Mouse (Mus musculus) layer of hippocampus, adult 9-11 months (tissue): ENCODE results near the gene Nfatc3.

Source experiments
- DNase-seq: peaks from one replicate; pipeline ENCODE4 v3.0.0; 2022

Nfatc3 gene

DNA sequence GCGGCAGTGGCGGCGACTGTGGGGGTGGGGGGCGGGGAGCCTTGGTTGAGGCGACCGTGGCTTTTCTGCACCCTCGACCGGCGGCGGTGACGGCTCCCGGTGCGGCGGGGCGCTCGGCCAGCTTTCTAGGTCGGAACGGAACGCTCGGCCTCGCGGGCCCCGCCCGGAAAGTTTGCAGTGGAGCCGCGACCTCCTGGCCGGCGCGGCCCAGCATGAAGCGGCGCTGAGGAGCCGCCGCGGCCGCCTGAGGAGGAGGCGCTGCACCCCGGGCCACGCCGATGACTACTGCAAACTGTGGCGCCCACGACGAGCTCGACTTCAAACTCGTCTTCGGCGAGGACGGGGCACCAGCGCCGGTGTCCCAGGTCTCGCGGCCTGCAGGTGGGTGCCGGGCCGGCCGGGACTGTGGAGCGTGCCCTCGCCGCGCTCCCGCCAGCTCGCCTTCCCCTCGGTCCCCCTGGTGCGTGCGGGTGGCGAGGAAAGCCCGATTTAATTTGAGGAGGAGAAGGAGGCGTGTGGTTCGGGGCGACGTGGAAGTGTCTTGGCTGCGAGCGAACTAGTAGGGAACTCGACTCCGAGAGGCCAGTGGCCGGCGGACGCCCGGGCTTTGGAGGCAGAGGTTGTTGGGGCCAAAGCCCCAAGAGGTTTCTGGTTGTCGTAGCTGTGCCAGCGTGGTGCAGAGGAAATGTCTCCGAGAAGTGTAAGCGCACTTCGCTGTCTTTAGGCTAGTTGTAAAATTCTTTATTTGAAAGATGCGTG is 1.2 kb downstream of the Nfatc3 start:
- no peak for DNase-seq

DNA sequence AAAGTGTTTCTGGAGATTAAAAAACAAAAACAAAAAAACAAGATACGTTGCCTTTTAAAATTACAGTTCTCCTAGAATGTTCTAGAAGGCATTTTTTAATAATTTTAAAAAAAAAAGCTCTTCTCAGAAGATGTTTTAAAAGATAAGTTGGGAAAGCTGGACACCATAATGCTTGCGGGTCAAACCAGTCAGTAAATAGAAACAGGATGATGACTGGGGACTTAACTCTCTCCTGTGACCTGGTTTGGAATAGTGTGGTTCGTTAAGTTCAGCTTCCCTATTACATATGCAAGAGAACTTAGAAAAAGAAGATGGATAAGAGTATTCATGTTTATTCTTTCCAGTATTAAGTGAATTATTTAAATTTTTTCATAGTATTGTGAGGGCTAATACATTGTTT is 1.9 kb downstream of the Nfatc3 start:
- no peak for DNase-seq

DNA sequence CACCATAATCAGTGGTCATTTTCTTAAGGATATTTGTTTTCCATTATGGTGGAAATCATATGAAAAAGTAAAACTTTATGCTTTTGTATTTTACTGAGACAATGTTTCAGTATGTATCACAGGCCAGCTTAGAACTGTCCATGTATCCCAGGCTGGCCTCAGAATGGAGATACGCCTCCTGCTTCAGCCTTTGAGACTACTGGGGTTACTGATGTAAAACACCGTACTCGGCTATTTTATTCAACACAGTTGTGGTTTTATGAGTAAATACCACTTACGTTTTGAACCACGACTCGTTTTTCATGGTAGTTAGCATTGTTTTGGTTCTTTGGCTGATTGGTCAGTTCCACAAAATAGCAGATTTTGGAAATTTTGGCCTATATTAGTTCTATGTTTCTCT is 3.0 kb downstream of the Nfatc3 start:
- no peak for DNase-seq

DNA sequence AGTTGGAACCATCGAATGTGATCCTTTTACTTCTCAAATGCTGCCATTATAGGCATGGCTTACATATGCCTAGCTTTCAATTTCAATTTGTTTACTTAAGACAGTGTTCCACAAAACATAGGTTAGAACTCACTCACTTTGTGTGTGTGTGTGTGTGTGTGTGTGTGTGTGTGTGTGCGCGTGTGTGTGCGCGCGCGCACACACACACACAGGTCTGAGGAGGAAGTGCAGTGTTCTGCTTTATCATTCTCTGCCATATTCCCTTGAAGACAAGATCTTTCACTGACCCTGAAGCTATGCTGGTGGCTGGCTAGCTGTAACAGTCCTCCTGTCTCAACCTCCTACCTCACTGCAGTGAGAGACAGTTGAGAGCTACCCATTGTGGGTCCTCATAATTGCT is 4.4 kb downstream of the Nfatc3 start:
- DNase-seq: no peak

DNA sequence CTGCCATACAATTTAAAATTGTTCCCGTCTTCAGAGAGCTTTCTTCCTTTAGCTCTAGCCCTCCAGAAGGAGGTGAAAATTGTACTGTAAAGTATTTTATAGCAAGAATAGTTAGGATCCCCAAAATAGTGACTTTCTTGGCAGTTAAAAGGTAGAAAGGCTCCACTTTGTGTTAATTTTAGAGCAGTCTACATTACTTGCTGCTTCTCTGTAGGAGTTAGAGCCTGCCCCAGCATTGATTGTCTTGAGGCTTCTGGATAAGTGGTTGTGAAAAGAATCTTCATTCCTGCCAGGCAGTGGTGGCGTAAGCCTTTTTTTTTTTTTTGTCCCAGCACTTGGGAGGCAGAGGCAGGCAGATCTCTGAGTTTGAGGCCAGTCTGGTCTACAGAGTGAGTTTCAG is 8.1 kb downstream of the Nfatc3 start:
- DNase-seq: no peak

DNA sequence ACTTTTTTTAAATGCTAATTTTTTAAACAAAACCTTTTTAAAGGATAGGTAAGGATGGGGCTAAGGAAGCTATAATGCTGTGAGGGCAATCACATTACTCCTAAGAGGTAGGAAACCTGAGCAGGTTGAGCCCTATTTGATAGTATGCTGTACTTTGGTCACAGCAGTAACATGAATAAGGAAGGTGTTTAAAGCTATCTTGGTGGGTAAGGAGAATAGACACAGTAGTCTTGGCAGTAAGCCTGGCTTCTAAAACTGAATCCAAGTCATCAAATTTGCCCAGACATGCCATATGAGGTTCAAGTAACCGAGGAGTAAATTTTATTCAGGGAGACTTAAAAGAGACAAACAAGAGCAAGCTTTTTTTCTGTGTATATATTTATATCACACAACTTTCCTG is 10.9 kb downstream of the Nfatc3 start:
- no peak for DNase-seq

DNA sequence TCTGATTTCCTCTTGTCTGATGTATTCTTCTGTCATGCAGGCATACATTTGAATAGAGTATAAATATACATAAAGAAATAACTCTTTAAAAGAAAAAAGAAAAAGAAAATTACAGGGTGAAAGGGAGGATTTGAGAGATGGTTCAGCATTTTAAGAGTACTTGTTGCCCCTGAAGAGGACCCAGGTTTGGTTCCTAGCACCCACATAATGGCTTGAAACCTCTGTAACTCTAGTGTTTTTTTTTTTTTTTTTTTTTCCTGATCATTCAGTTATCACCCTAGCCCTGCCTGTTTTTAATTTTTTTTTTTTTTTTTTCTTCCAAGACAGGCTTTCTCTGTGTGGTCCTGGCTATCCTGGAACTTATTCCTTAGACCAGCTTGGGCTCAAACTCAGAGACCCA is 13.5 kb downstream of the Nfatc3 start:
- no peak for DNase-seq

DNA sequence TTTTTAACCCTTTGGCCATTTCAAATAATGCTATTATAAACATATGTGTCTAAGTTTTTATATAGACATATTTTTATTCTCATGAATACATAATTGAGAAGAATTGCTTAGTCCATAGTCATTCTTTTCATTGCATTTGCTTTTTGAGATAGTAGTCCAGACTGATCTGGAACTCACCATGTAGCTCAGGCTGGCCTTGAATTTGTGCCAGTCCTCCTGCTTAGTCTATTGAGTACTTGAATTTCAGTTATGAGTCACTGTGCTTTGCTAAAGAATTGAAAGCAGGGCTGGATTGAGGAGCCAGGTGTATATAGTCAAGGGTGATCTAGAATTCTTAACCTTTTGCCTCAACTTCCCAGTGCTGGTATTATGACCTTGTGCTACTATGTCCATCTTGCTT is 15.6 kb downstream of the Nfatc3 start:
- DNase-seq: no peak

DNA sequence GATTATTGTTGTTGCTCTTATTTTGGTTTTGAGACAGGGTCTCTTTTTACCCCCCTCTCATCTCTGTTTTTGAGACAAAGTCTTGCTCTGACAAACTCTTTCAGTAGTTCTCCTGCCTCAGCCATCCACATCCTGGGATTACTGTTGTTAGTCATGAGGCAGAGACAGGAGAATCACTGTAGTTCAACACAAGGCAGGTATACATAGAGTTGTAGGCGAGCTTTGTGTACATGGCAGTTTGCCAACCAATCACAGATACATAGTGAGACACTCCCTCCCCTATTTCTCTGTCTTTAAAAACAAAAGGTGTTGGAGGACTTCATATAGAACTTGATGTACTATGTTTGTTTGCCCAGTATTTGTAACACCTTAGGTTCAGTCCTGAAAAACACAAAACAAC is 16.0 kb downstream of the Nfatc3 start:
- DNase-seq: no peak

DNA sequence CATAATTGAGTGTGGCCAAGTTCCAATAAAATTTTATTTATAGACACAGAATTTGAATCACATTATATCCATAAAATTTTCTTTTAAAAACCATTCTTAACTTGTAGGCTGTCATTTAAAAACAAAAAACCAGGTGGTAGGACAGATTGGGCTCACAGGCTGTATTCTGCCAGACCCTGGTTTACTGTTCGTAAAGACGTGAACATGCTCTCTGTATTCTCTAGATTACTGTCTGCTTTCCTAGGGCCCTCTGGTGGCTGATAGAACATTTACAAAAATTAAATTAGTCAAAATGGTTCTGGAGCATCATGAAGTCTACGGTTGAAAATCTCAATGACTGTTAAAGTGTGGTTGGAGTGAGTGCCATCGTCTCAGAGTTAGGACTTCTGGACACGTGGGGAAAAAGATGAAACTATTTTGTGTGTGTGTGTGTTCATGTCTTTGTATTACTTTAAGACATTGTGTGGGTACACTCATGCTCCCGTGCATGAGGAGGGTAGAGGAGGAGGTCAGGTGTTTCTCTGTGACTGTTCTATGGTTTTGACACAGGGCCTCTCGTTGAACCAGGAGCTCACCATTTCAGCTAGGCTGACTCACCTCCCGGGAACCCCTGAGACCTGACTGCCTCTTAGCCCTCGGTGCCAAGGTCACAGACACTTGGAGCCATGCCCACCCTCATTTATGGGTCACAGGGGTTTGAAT is 16.7 kb downstream of the Nfatc3 start:
- peak; percentile 82 for DNase-seq

DNA sequence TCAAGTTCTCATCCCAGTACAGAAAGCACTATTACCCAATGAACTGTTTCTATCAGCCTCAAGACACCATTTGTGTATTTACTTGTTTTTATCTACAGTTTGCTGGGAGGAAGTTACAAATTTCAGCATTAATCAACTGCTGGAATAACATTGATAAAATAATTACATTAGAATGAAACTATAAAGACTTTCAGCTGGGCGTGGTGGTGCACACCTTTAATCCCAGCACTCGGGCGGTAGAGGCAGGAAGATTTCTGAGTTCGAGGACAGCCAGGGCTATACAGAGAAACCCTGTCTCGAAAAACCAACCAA is 17.2 kb downstream of the Nfatc3 start:
- DNase-seq: no peak

DNA sequence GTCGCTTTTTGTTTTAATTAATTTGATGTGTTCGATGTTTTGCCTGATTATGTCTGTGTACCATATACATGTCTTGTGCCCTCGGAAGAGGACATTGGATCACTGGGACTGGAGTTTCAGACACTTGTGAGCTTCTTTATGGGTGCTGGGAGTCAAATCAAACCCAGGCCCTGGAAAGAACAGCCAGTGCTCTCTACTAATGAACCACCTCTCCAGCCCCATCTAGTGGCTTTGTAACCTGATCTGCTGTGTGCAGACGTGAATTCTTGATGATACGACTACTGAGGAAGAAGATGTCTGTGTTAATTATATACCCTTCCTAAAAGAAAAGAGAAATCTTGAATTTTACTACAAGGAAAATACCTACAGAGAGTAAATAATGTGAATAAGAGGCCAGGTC is 18.0 kb downstream of the Nfatc3 start:
- no peak for DNase-seq

DNA sequence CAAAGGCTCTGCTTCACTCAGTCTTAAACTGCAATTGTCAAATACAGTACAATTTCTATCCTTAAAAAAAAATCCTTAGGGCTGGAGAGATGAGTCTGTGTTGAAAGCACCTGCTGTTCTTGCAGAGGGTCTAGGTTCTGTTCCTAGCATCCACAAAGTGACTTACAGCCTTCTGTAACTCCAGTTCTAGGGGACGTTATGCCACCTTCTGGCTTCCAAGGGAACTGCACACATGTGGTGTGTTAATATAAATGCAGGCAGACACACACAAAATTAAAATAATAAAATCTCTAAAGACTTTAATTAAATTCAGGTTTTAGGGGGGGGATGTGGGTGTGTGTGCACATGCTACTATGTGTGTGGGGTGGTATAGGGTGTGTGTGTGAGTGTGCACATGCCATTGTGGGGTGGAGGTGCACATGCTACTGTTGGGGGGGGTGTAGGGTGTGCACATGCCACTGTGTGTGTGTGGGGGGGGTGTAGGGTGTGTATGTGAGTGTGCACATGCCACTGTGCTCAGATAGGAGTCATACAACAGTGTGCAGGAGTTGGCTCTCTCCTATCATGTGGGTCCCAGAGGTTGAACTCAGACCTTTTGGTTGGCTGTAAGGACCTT is 18.9 kb downstream of the Nfatc3 start:
- no peak for DNase-seq

DNA sequence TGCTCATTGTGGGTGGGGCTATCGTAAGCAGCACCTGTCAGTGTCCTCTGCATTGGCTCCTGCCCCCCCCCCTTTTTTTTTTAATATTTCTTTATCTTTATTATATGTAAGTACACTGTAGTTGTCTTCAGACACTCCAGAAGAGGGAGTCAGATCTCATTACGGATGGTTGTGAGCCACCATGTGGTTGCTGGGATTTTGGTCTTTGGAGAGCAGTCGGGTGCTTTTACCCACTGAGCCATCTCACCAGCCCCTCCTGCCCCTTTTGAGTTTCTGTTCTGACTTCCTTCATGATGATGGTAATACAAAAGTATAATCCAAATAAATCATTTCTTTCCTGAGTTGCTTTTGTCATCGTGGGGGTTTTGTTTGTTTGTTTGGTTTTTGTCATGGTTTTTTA is 43.7 kb downstream of the Nfatc3 start:
- DNase-seq: no peak

DNA sequence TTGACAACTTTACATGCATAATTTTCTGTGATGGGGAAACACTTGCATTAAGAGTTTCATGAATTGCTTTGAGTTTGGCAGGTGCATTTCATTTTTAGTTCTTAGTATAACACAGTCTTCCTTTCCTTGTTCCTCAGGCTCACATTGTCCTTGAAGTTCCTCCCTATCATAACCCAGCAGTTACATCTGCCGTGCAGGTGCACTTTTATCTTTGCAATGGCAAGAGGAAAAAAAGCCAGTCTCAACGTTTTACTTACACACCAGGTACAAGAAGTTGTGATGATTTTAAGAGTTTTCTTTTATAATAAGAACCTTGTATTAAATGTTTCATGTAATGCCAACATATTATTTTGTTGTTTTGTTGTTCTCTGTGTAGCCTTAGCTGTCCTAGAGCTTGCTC is 45.2 kb downstream of the Nfatc3 start:
- DNase-seq: no peak

DNA sequence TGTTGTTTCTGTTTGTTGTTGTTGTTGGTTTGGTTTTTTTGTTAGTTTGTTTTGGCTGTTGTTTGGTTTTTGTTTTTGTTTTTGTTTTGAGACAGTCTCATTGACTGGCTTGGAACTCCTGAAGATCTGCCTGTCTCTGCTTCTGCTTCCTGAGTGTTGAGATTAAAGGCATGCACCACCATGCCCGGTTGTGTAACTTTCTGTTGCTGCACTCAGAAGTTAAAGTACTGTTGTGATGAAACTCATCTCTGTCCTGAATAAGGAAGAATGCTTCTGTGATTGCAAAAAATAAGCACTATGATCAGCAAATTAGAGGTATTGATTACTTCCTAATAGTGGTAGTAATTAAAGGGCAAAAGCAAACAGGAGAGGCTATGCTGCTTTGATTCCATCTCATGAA is 47.6 kb downstream of the Nfatc3 start:
- no peak for DNase-seq

DNA sequence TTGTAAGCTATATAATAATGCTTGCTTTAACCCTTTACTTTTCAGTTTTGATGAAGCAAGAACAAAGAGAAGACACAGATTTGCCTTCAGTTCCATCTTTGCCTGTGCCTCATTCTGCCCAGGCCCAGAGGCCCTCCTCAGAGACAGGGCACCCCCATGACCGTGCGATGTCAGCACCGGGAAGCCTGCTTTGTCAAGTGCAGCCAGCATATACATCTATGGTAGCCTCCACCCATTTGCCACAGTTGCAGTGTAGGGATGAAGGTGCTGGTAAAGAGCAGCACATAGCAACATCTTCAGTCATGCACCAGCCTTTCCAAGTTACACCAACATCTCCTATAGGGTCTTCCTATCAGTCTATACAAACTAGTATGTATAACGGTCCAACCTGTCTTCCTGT is 49.4 kb downstream of the Nfatc3 start:
- no peak for DNase-seq

DNA sequence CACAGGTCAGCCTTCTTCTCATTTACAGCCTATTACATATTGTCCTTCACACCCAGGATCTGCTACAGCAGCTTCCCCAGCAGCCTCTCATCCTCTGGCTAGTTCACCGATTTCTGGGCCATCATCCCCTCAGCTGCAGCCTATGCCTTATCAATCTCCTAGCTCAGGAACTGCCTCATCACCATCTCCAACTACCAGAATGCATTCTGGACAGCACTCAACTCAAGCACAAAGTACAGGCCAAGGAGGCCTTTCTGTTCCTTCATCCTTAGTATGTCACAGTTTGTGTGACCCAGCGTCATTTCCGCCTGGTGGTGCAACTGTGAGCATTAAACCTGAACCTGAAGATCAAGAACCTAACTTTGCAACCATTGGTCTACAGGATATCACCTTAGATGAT is 50.1 kb downstream of the Nfatc3 start:
- no peak for DNase-seq

DNA sequence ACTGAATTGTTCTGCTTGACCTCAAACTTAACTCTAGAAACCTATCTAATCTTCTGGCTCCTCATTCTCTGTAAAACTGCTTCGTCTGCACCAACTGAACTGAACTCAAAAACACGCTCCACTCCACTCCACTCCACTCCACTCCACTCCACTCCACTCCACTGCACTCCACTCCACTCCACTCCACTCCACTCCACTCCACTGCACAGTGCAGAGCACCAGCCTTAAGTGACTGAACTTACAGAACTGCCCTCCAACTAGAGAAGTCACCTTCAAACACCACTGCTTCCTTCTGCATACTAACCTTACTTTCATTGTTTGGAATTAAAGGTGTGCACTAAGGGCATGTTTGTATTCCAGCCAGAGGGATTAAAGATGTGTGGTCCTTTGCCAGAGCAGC is 53.4 kb downstream of the Nfatc3 start:
- DNase-seq: no peak

DNA sequence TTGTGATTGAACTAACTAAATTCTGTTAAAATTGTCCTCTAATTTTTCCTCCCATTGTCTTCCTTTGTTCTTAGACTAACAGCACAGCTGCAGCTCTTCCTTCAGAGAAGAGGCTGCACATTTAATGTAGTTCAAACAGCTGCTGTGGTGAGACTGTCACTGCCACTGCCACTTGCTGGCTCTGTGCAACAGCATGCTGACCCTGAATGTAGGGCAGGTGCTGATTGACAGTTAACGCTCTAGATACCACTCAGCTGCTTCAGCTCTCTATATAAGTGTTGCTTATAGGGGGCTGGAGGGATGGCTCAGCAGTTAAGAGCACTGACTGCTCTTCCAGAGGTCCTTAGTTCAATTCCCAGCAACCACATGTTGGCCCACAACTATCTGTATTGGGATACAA is 53.9 kb downstream of the Nfatc3 start:
- DNase-seq: no peak

DNA sequence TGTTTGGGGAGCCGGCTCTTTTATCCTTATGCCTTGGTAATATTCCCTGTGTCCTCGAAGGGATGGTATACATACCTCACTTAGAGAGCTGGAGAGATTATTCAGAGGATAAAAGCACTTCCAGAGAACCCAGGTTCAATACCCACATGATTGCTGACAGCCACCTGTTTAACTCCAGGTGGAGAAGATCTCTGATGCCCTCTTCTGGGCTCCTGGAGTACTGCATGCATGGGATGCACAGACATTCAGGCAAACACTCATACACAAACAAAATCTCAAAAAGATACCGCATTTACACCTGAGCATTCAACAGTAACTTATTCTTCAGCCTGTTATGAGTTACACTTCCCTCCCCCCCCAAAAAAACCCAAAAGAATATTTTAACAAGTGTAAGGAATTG is 57.3 kb downstream of the Nfatc3 start:
- no peak for DNase-seq

DNA sequence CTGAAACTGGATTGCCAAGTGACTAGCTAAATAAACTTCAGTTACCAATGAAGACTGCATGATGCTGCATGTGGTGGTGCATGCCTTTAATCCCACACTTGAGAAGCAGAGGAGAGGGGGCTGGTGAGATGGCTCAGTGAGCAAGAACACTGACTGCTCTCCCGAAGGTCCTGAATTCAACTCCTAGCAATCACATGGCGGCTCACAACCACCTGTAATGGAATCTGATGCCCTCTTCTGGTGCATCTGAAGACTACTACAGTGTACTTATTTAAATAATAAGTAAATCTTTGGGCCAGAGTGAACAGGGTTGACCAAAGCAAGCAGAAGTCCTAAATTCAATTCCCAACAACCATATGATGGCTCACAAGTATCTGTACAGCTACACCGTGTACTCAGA is 64.8 kb downstream of the Nfatc3 start:
- DNase-seq: no peak

DNA sequence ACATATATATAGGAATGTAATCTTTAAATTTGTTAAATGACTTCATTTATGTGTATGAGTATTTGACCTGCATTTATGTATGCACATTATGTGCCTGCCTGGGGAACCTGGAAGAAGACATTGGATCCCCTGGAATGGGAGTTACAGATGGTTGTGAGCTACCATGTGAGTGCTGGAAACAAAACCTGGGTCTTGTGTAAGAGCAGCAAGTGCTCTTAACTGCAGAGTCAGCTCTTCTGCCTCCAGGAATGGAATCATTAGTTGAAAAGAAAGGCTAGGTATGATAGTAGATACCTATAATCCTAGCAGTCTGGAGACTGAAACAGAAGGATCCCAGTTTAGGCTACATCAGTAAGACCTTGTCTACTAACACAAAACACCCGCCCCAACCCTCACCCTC is 67.4 kb downstream of the Nfatc3 start:
- DNase-seq: no peak

DNA sequence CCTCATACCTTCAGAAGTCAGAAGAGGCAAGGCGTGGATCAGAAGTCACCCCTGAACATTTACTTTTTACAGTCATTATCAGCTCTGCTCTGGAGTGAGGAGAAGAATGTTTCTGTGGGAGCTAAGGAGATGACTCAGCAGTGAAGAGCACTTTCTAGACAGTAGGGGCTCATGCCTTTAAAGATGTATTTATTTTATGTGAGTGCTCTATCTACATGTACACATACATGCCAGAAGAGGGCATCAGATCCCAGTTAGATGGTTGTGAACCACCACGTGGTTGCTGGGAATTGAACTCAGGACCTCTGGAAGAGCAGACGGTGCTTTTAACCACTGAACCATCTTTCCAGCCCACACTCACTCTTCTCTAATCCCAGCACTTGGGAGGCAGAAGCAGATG is 68.4 kb downstream of the Nfatc3 start:
- DNase-seq: no peak
